Mouse (Mus musculus) MEL (cell line): Measurements from ENCODE around the gene Eif2b1.

Source experiments
- CHD2 ChIP-seq: IDR thresholded peaks from 2 replicates; pipeline ENCODE4 v1.6.1; 2011; ENCODE audit warnings: low read length, improper control_type of control experiment
- CTCF ChIP-seq, 3 experiments: IDR thresholded peaks in 2 of 3; conservative IDR thresholded peaks in 1 of 3; 2 replicates each; pipeline ENCODE4 v1.5.1; 2011 to 2012; ENCODE audit warnings: low read length in 3 of 3, low read depth in 2 of 3, mild to moderate bottlenecking in 2 of 3, improper control_type of control experiment in 1 of 3, inconsistent platforms in 1 of 3, mixed read lengths in 1 of 3, moderate library complexity in 1 of 3; ENCODE audit not compliant: control insufficient read depth in 1 of 3, insufficient read depth in 1 of 3, poor library complexity in 1 of 3, severe bottlenecking in 1 of 3
- GABPA ChIP-seq: IDR thresholded peaks from 2 replicates; pipeline ENCODE4 v1.6.1; 2012; ENCODE audit warnings: low read depth, mild to moderate bottlenecking, inconsistent platforms, low read length, improper control_type of control experiment, moderate library complexity
- GATA1 ChIP-seq: IDR thresholded peaks from 2 replicates; pipeline ENCODE4 v1.6.1; 2011; ENCODE audit warnings: low read depth, low read length, improper control_type of control experiment
- MAX ChIP-seq: IDR thresholded peaks from 2 replicates; pipeline ENCODE4 v1.6.1; 2011; ENCODE audit warnings: low read length, improper control_type of control experiment
- NELFE ChIP-seq: IDR thresholded peaks from 2 replicates; pipeline ENCODE4 v1.6.1; 2011; ENCODE audit warnings: low read depth, low read length, improper control_type of control experiment
- POLR2A ChIP-seq, 2 experiments: IDR thresholded peaks; 2 replicates each; pipeline ENCODE4 v1.6.1; 2011 to 2012; ENCODE audit warnings: low read length in 2 of 2, mild to moderate bottlenecking in 2 of 2, control low read depth in 1 of 2, improper control_type of control experiment in 1 of 2, low read depth in 1 of 2, moderate library complexity in 1 of 2; ENCODE audit not compliant: control insufficient read depth in 1 of 2, insufficient read depth in 1 of 2, poor library complexity in 1 of 2
- POLR2AphosphoS5 ChIP-seq: IDR thresholded peaks from 2 replicates; pipeline ENCODE4 v1.6.1; 2012; ENCODE audit warnings: low read depth, borderline replicate concordance, mild to moderate bottlenecking, inconsistent platforms, low read length, moderate library complexity, mixed read lengths
- SMC3 ChIP-seq: IDR thresholded peaks from 2 replicates; pipeline ENCODE4 v1.6.1; 2011; ENCODE audit warnings: low read depth, low read length, improper control_type of control experiment
- UBTF ChIP-seq: IDR thresholded peaks from 2 replicates; pipeline ENCODE4 v1.6.1; 2012; ENCODE audit warnings: low read depth, mild to moderate bottlenecking, inconsistent platforms, low read length, improper control_type of control experiment, moderate library complexity, borderline replicate concordance; ENCODE audit not compliant: insufficient read depth
- ZC3H11A ChIP-seq: IDR thresholded peaks from 2 replicates; pipeline ENCODE4 v1.6.1; 2012; ENCODE audit warnings: low read depth, mild to moderate bottlenecking, inconsistent platforms, low read length, improper control_type of control experiment
- ZMIZ1 ChIP-seq: IDR thresholded peaks from 2 replicates; pipeline ENCODE4 v1.6.1; 2012; ENCODE audit warnings: low read depth, mild to moderate bottlenecking, inconsistent platforms, low read length, improper control_type of control experiment, moderate library complexity

GRCm38 (mm10) chr5:124532451-124532850 lies 46.5 kb downstream of the Eif2b1 start:
- no peak for TF ChIP-seq ZC3H11A
- TF ChIP-seq CTCF (IDR thresholded peaks at IDR 0.05 in 2 of 3, conservative IDR thresholded peaks at IDR 0.05 in 1 of 3; ENCODE audit: control insufficient read depth in 1 of 3, insufficient read depth in 1 of 3, low read depth in 2 of 3, low read length in 3 of 3, poor library complexity in 1 of 3, severe bottlenecking in 1 of 3), result no peak
- TF ChIP-seq GATA1, result no peak
- TF ChIP-seq MAX, result no peak
- no peak for TF ChIP-seq POLR2AphosphoS5
- TF ChIP-seq CHD2, result no peak
- TF ChIP-seq GABPA, result no peak
- no peak for TF ChIP-seq POLR2A (IDR thresholded peaks at IDR 0.05; ENCODE audit: control insufficient read depth in 1 of 2, insufficient read depth in 1 of 2, low read depth in 1 of 2, low read length in 2 of 2, poor library complexity in 1 of 2)
- TF ChIP-seq ZMIZ1, result no peak
- no peak for TF ChIP-seq SMC3
- no peak for TF ChIP-seq NELFE
- TF ChIP-seq UBTF, result no peak
